Mouse (Mus musculus): Measurements from ENCODE around the gene Gm29609. TPM values are rescaled to one million over a fixed set of nuclear protein-coding genes. Genes with fewer than 3 reads are reported as not detected.

The Gm29609 gene
- total RNA-seq, 2 experiments from 2014 or later = 3.6 to 3.8 TPM

DNA sequence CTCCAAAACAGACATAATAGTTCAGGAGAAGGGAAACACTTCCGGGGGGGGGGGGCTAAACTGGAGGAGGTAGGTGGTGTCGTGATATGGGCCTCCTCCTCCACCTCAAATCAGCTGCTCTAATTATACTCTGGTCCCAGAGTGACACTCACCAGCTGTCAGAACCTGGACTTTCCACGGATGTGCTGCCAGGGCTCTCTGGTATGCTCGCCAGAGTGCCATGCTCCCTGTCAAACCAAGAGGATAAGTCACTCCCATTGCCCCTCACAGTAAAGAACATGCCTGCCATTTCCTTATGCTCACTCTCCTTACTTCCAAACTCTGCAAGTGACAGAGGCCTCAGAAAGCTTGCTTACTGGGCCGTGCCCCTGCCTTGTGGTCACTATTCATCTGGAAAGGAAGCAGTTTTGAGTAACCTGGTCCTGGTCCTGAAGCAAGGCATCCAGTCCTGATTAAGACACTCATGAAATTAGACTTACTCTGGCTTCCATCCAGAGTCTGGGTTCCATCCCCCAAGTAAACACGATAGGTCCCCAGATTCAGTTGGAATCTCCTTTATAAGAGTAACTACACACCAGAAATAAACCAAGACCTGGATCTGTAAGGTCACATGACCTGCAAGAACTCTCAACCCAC lies 26.1 kb downstream of the Gm29609 start:
- DNase-seq (ENCODE audit: low spot score in 2 of 2) = no peak

DNA sequence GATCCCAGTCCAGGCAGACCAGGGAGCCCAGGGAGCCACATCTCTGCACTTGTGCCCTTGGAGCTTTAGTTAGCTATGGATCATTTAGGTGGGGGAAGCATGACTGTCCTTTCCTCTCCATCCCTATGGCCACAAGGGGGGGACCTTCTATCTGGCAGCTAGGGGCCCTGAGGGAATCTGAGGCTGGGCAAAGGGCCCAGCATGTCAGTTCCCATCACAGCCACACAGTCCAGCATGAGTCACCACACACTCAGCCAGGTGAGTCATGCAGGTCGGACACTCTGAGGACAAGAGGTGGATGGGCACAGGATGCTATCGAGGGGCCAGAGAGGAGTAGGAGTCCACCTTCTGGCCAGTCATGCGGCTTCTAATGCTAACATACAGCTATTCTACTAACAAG lies 28.0 kb downstream of the Gm29609 start:
- no peak for DNase-seq (ENCODE audit: low spot score in 2 of 2)

GRCm38 (mm10) chr5:31149781-31150180 lies 29.9 kb downstream of the Gm29609 start:
- no peak for DNase-seq (ENCODE audit: low spot score in 2 of 2)

- no peak for DNase-seq (ENCODE audit: low spot score in 2 of 2)
These were observed 40.7 kb downstream of the Gm29609 start for GRCm38 (mm10) chr5:31138968-31139425.

- DNase-seq (ENCODE audit: low spot score in 2 of 2) = no peak
These were observed 41.3 kb downstream of the Gm29609 start, which contains the start of gene Ucn for GRCm38 (mm10) chr5:31138241-31138967. Ucn (minus strand) TSS chr5:31138829.

DNA sequence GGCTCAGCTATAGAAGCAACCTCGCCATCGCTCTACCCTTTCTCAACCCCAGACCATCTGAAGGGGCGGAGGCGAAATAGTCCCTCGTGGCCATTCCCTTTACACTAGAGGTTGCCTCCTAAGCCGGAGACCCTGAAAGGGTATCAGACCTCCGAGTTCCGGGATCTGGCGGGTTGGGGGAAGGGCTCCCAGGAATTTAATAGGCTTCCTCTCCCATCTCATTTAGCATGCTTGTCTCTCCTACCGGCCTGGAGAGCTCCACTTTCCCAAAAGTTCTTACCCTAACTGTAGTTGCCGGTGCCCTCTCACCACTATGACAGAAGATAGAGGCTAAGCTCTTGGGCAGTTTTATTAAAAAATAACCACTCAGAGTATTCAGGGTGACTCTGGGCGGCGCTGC lies 42.1 kb downstream of the Gm29609 start:
- no peak for DNase-seq (ENCODE audit: low spot score in 2 of 2)

GRCm38 (mm10) chr5:31136730-31137424 lies 42.8 kb downstream of the Gm29609 start:
- no peak for DNase-seq (ENCODE audit: low spot score in 2 of 2)

GRCm38 (mm10) chr5:31126050-31126449 lies 53.7 kb downstream of the Gm29609 start:
- peak in 1 of 2 experiments; percentile 28 for DNase-seq (ENCODE audit: low spot score in 2 of 2)

GRCm38 (mm10) chr5:31123481-31123880 lies 56.2 kb downstream of the Gm29609 start:
- no peak for DNase-seq (ENCODE audit: low spot score in 2 of 2)

DNA sequence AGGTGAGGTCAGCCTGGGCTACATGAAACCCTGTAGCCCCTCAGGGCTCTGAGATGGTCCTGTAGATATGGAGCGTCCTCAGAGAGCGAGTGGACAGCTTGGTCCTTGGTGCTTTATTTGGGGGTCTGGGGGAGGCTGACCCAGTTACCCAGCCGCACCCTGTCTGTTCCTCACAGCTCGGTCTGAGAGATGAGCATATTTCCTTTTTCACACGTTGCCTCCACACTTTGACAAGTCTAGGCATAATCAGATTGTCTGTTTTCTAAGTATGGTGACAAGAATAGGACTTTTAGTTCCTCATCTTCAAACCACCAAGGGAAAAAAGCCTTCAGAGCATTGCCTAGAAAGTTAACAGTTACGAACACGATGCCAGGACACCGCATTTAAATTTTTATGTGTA lies 58.6 kb downstream of the Gm29609 start:
- peak in 1 of 2 experiments; percentile 21 for DNase-seq (ENCODE audit: low spot score in 2 of 2)

DNA sequence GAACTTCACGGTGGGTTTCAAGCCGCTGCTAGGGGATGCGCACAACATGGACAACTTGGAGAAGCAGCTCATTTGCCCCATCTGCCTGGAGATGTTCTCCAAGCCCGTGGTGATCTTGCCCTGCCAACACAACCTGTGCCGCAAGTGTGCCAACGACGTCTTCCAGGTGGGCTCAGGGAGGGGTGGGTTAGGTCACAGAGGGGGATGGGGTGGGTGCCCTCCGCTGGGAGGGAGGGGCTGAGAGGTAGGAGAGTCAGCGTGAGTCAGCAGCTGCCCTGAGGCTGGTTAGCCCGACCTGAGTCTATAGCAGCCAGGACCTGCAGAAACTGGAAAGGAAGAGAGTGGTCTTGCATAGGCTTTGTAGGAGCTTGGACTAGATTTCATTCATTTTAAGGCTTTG lies 62.8 kb downstream of the Gm29609 start:
- no peak for DNase-seq (ENCODE audit: low spot score in 2 of 2)

- DNase-seq (ENCODE audit: low spot score in 2 of 2) = no peak
These were observed 63.4 kb downstream of the Gm29609 start, which contains the start of gene Trim54 for GRCm38 (mm10) chr5:31116354-31116753. Trim54 (plus strand) TSS chr5:31116712.

DNA sequence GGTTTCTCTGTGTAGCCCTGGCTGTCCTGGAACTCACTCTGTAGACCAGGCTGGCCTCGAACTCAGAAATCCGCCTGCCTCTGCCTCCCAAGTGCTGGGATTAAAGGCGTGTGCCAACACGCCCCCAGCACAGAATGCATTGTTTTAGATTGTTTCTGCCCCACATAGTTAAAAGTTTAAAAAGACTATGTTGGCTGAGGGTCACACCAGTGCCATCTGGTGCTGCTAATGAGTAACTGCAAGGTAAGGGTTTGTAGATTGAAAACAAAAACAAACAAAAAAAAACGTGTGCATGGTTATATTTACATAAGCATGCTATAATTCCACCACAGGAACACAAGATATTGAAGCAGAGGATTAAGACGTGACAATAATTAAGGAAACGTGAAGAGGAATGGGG lies 68.9 kb downstream of the Gm29609 start:
- DNase-seq (ENCODE audit: low spot score in 2 of 2) = peak in 1 of 2 experiments; percentile 31

DNA sequence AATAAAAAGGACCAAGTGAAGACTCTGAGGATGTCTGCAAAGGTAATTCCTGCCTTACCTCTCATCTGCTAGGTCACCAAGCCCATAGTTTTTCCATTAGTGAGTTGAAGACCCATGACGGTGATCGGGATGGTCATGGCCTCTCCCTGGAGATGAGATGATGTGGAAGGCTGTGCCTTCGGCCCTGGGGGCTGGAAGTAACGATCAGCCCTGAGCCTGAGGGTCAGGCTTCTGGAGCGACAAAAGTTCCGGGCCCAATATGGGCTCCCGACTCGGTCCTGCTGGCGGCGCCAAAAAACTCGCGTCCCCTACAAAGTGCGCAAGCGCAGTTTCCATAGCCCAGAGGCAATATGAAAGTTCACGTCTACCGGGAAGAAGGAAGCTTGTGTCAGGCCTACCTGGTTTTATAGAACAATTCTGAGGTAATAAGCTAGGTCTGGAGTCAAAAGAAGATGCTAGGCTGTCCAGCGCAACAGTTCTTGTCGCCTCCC lies 71.7 kb downstream of the Gm29609 start, which contains the start of gene Slc30a3:
Gene Slc30a3, minus strand, starts transcription at position 238 of the 491 bp plus-strand sequence.
- no peak for DNase-seq (ENCODE audit: low spot score in 2 of 2)

DNA sequence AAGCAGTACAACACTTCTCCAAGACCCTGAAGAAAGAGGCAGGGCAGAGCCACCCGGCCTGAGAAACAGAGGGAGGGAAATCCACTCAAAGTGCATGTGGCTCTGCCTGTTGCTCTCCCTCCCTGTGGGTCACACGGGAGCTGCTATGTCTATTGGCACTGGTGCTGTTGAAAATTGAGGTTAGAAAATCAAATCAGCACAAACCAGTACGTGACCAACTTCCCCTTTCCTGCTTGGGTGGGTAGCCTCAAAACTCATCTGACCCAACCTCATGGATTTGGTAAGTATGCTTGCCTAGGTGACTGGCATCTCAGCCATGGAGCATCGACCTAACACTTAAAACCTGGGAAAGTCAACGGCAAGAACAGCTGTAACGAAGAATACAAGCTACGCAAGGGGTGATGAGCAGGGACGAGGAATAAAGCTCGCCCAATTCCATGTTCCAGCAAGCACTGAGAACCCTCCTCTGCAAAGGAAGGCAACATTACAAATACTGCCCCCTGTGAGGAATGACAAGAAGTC lies 73.8 kb downstream of the Gm29609 start, which contains the start of gene Dnajc5g:
Gene Dnajc5g, plus strand, starts transcription at position 472 of the 522 bp plus-strand sequence.
- DNase-seq (ENCODE audit: low spot score in 2 of 2) = no peak

GRCm38 (mm10) chr5:31095711-31096480 lies 83.8 kb downstream of the Gm29609 start:
- no peak for DNase-seq (ENCODE audit: low spot score in 2 of 2)

GRCm38 (mm10) chr5:31094799-31095691 lies 84.7 kb downstream of the Gm29609 start:
- peak in 1 of 2 experiments; percentile 52 for DNase-seq (ENCODE audit: low spot score in 2 of 2)

Data from layer of hippocampus, adult 18-20 months (tissue).